Mouse (Mus musculus) olfactory bulb, adult 2 months (tissue): Measurements from ENCODE around the gene Tcl1. TPM values are rescaled to one million over a fixed set of nuclear protein-coding genes. Genes with fewer than 3 reads are reported as not detected.
"Not testable (repeated sequence)": the region's sequence is repeated elsewhere in the genome, so short reads cannot be mapped to it uniquely, and the experiment has no call there.

Experiments
- H3K27ac ChIP-seq: fragments of 200-500 bp; 2 replicates; pipeline ENCODE4 v1.5.1; 2012; ENCODE audit warnings: low read depth, low read length; ENCODE audit not compliant: insufficient read depth
- H3K4me1 ChIP-seq: fragments of 200-500 bp; 2 replicates; pipeline ENCODE4 v1.6.1; 2012; ENCODE audit warnings: low read length; ENCODE audit not compliant: control insufficient read depth, insufficient read depth
- H3K4me3 ChIP-seq: fragments of 200-500 bp; 2 replicates; pipeline ENCODE4 v1.5.1; 2012; ENCODE audit warnings: mild to moderate bottlenecking, low read depth, low read length, moderate library complexity; ENCODE audit not compliant: insufficient read depth
- CTCF ChIP-seq: fragments of 200-500 bp; IDR thresholded peaks from 2 replicates; pipeline ENCODE4 v1.5.1; 2012; ENCODE audit warnings: low read depth, mild to moderate bottlenecking, low read length, moderate library complexity; ENCODE audit not compliant: insufficient read depth
- POLR2A ChIP-seq: fragments of 200-500 bp; IDR thresholded peaks from 2 replicates; pipeline ENCODE4 v1.6.1; 2012; ENCODE audit warnings: mild to moderate bottlenecking, low read depth, low read length, moderate library complexity; ENCODE audit not compliant: insufficient read depth
- WGBS: fragments of 180-500 bp; shearing (Covaris S2); methylation state at CpG from one replicate; pipeline ENCODE4 v1.1.7; 2018; 5-methylcytosine and 5-hydroxymethylcytosine counted together
- polyA plus RNA-seq: library from polyadenylated mRNA; stranded (reverse); fragments of >200 nt; gene quantifications from 2 replicates; pipeline ENCODE4 v1.2.4, GENCODE M21; 2012; ENCODE audit warnings: low replicate concordance; ENCODE audit not compliant: missing spikeins, insufficient read depth, insufficient read length

Gene Tcl1
- polyA plus RNA-seq, 1 experiment = not detected

- H3K4me3 ChIP-seq = no peak overlapping the region
- WGBS = 27% methylated on average over 9 of the region's 9 CpGs
- H3K4me1 ChIP-seq = peaks cover 6% of the 10 kb centered on the region; the same call in 1 of the 2 replicates
- TF ChIP-seq CTCF (no peak), POLR2A (no peak)
- H3K27ac ChIP-seq = no peak overlapping the region
Observed at GRCm38 (mm10) chr12:105239060-105239459, 16.5 kb upstream of the Tcl1 start.

- H3K4me1 ChIP-seq = peaks cover 6% of the 10 kb centered on the region; the same call in 1 of the 2 replicates
- H3K4me3 ChIP-seq = no peak overlapping the region
- TF ChIP-seq POLR2A (no peak), CTCF (no peak)
- no peak overlapping the region for H3K27ac ChIP-seq
- 82% methylated on average over 3 of the region's 3 CpGs for WGBS
Observed at GRCm38 (mm10) chr12:105235091-105235490, 12.5 kb upstream of the Tcl1 start.

GRCm38 (mm10) chr12:105234362-105234761 is 11.8 kb upstream of the Tcl1 start:
- Histone ChIP-seq H3K4me1 (peaks cover 6% of the 10 kb centered on the region; the same call in 1 of the 2 replicates), H3K27ac (no peak overlapping the region), H3K4me3 (no peak overlapping the region)
- TF ChIP-seq CTCF (no peak), POLR2A (no peak)
- WGBS = 39% methylated on average over 11 of the region's 11 CpGs

GRCm38 (mm10) chr12:105224621-105225320 is 2.2 kb upstream of the Tcl1 start:
- H3K27ac ChIP-seq = no peak overlapping the region
- no peaks in the 10 kb centered on the region for H3K4me1 ChIP-seq
- H3K4me3 ChIP-seq = no peak overlapping the region
- no peak for TF ChIP-seq POLR2A
- no peak for TF ChIP-seq CTCF
- 44% methylated on average over 16 of the region's 16 CpGs for WGBS

GRCm38 (mm10) chr12:105217101-105217760 is 5.4 kb downstream of the Tcl1 start:
- TF ChIP-seq CTCF (no peak), POLR2A (no peak)
- 91% methylated on average over 7 of the region's 7 CpGs for WGBS
- Histone ChIP-seq H3K27ac (no peak overlapping the region), H3K4me3 (no peak overlapping the region), H3K4me1 (no peaks in the 10 kb centered on the region)

GRCm38 (mm10) chr12:105209231-105209630 is 13.4 kb downstream of the Tcl1 start:
- no peak overlapping the region for H3K27ac ChIP-seq
- H3K4me1 ChIP-seq = no peaks in the 10 kb centered on the region
- no peak for TF ChIP-seq CTCF
- TF ChIP-seq POLR2A = no peak
- H3K4me3 ChIP-seq = no peak overlapping the region
- WGBS = 96% methylated on average over 7 of the region's 7 CpGs

- H3K4me1 ChIP-seq = no peaks in the 10 kb centered on the region
- WGBS = 93% methylated on average over 1 of the region's 1 CpGs
- TF ChIP-seq POLR2A (no peak), CTCF (no peak)
- H3K27ac ChIP-seq = no peak overlapping the region
- H3K4me3 ChIP-seq = no peak overlapping the region
Observed at GRCm38 (mm10) chr12:105208441-105208840, 14.2 kb downstream of the Tcl1 start.

GRCm38 (mm10) chr12:105207071-105207470 is 15.5 kb downstream of the Tcl1 start:
- WGBS = 94% methylated on average over 1 of the region's 1 CpGs

GRCm38 (mm10) chr12:105201657-105202056 is 20.9 kb downstream of the Tcl1 start, which contains the start of gene Tcl1b4:
TSS of gene Tcl1b4 (plus strand) at chr12:105201957.
- H3K4me3 ChIP-seq, H3K27ac ChIP-seq, H3K4me1 ChIP-seq: not testable (repeated sequence)
- 83% methylated on average over 1 of the region's 1 CpGs for WGBS

More at GRCm38 (mm10) chr12:105207071-105207470, 15.5 kb downstream of the Tcl1 start:
- no peaks in the 10 kb centered on the region for H3K4me1 ChIP-seq
- TF ChIP-seq CTCF = no peak
- TF ChIP-seq POLR2A = no peak
- no peak overlapping the region for H3K4me3 ChIP-seq
- H3K27ac ChIP-seq = no peak overlapping the region

- 49% methylated on average over 7 of the region's 7 CpGs for WGBS
- H3K4me3 ChIP-seq, H3K27ac ChIP-seq: not testable (repeated sequence)
Observed at GRCm38 (mm10) chr12:105199684-105200497, 22.7 kb downstream of the Tcl1 start.

GRCm38 (mm10) chr12:105190743-105191142 is 31.9 kb downstream of the Tcl1 start, which contains the start of gene Tcl1b3:
TSS of gene Tcl1b3 (plus strand) at chr12:105191043.
- H3K4me3 ChIP-seq, H3K4me1 ChIP-seq, H3K27ac ChIP-seq: not testable (repeated sequence)
- WGBS = 96% methylated on average over 6 of the region's 6 CpGs

More at GRCm38 (mm10) chr12:105199684-105200497, 22.7 kb downstream of the Tcl1 start:
- H3K4me1 ChIP-seq = not testable (repeated sequence)

- H3K4me3 ChIP-seq, H3K4me1 ChIP-seq, H3K27ac ChIP-seq: not testable (repeated sequence)
- WGBS = 43% methylated on average over 2 of the region's 2 CpGs
Observed at GRCm38 (mm10) chr12:105188980-105189379, 33.6 kb downstream of the Tcl1 start.
